Mouse (Mus musculus) macrophage (primary cell): ENCODE results near the gene Hk1. TPM values are rescaled to one million over a fixed set of nuclear protein-coding genes. Genes with fewer than 3 reads are reported as not detected.

ENCODE experiments used
- H3K27ac ChIP-seq: fragments of 350-480 bp; formaldehyde crosslinking; 2 replicates; pipeline ENCODE4 v1.9.0; 2021
- H3K36me3 ChIP-seq: fragments of 350-480 bp; formaldehyde crosslinking; 2 replicates; pipeline ENCODE4 v1.9.0; 2021; ENCODE audit errors: inconsistent target
- H3K4me3 ChIP-seq: fragments of 350-480 bp; formaldehyde crosslinking; 2 replicates; pipeline ENCODE4 v1.9.0; 2021; ENCODE audit errors: inconsistent target
- H3K79me2 ChIP-seq: fragments of 350-480 bp; formaldehyde crosslinking; 2 replicates; pipeline ENCODE4 v1.9.0; 2021; ENCODE audit errors: inconsistent target
- WGBS: methylation state at CpG from one replicate; pipeline ENCODE4 v1.1.7; 2026; ENCODE audit warnings: inconsistent platforms; ENCODE audit not compliant: missing documents; 5-methylcytosine and 5-hydroxymethylcytosine counted together
- polyA plus RNA-seq: library from polyadenylated mRNA; stranded (reverse); fragments of 250-400 nt; gene quantifications from 3 replicates; pipeline ENCODE4 v1.2.4, GENCODE M21; 2018; ENCODE audit warnings: inconsistent platforms

Hk1 gene
- polyA plus RNA-seq, 1 experiment from 2014 or later, result 62.1 TPM

GRCm38 (mm10) chr10:62319154-62319553 is 60.6 kb downstream of the Hk1 start:
- Histone ChIP-seq H3K79me2 (peaks cover 87% of the 10 kb centered on the region), H3K27ac (no peak overlapping the region), H3K36me3 (no peaks in the 10 kb centered on the region), H3K4me3 (no peak overlapping the region)
- 83% methylated on average over 7 of the region's 7 CpGs for WGBS

GRCm38 (mm10) chr10:62316467-62316866 is 63.2 kb downstream of the Hk1 start:
- Histone ChIP-seq H3K79me2 (peaks cover 60% of the 10 kb centered on the region), H3K4me3 (no peak overlapping the region), H3K27ac (no peak overlapping the region), H3K36me3 (no peaks in the 10 kb centered on the region)
- 87% methylated on average over 8 of the region's 8 CpGs for WGBS

GRCm38 (mm10) chr10:62313885-62314424 is 65.8 kb downstream of the Hk1 start:
- Histone ChIP-seq H3K27ac (no peak overlapping the region), H3K4me3 (no peak overlapping the region), H3K36me3 (no peaks in the 10 kb centered on the region), H3K79me2 (peaks cover 55% of the 10 kb centered on the region)
- WGBS, result 61% methylated on average over 15 of the region's 15 CpGs

- H3K36me3 ChIP-seq, result no peaks in the 10 kb centered on the region
- no peak overlapping the region for H3K27ac ChIP-seq
- peaks cover 53% of the 10 kb centered on the region for H3K79me2 ChIP-seq
- H3K4me3 ChIP-seq, result no peak overlapping the region
- 27% methylated on average over 8 of the region's 10 CpGs for WGBS
These were observed 66.6 kb downstream of the Hk1 start for GRCm38 (mm10) chr10:62313140-62313539.

GRCm38 (mm10) chr10:62311464-62311863 is 68.2 kb downstream of the Hk1 start:
- Histone ChIP-seq H3K27ac (peak overlapping the region; percentile 69), H3K4me3 (no peak overlapping the region), H3K79me2 (peaks cover 42% of the 10 kb centered on the region), H3K36me3 (no peaks in the 10 kb centered on the region)
- WGBS, result 9% methylated on average over 6 of the region's 6 CpGs

GRCm38 (mm10) chr10:62310259-62311039 is 69.3 kb downstream of the Hk1 start:
- no peak overlapping the region for H3K27ac ChIP-seq
- H3K4me3 ChIP-seq, result no peak overlapping the region
- H3K79me2 ChIP-seq, result peaks cover 33% of the 10 kb centered on the region; the same call in 1 of the 2 replicates
- no peaks in the 10 kb centered on the region for H3K36me3 ChIP-seq
- WGBS, result 70% methylated on average over 10 of the region's 10 CpGs

- 98% methylated on average over 5 of the region's 5 CpGs for WGBS
- H3K27ac ChIP-seq, result no peak overlapping the region
- H3K4me3 ChIP-seq, result no peak overlapping the region
- H3K36me3 ChIP-seq, result no peaks in the 10 kb centered on the region
- peaks cover 32% of the 10 kb centered on the region; the same call in 1 of the 2 replicates for H3K79me2 ChIP-seq
These were observed 70.1 kb downstream of the Hk1 start for GRCm38 (mm10) chr10:62309593-62309992.

GRCm38 (mm10) chr10:62308896-62309491 is 70.7 kb downstream of the Hk1 start:
- 96% methylated on average over 9 of the region's 11 CpGs for WGBS
- Histone ChIP-seq H3K79me2 (peaks cover 32% of the 10 kb centered on the region; the same call in 1 of the 2 replicates), H3K4me3 (no peak overlapping the region), H3K27ac (no peak overlapping the region), H3K36me3 (peaks cover 5% of the 10 kb centered on the region; the same call in 1 of the 2 replicates)

- Histone ChIP-seq H3K79me2 (peaks cover 37% of the 10 kb centered on the region; the same call in 1 of the 2 replicates), H3K36me3 (peaks cover 14% of the 10 kb centered on the region; the same call in 1 of the 2 replicates), H3K27ac (no peak overlapping the region), H3K4me3 (no peak overlapping the region)
- 38% methylated on average over 3 of the region's 3 CpGs for WGBS
These were observed 73.2 kb downstream of the Hk1 start for GRCm38 (mm10) chr10:62306483-62306882.

- no peak overlapping the region for H3K27ac ChIP-seq
- H3K36me3 ChIP-seq, result peaks cover 14% of the 10 kb centered on the region; the same call in 1 of the 2 replicates
- H3K79me2 ChIP-seq, result peaks cover 28% of the 10 kb centered on the region; the same call in 1 of the 2 replicates
- H3K4me3 ChIP-seq, result no peak overlapping the region
- WGBS, result 92% methylated on average over 6 of the region's 6 CpGs
These were observed 74.6 kb downstream of the Hk1 start for GRCm38 (mm10) chr10:62305090-62305489.

GRCm38 (mm10) chr10:62300006-62300827 is 79.5 kb downstream of the Hk1 start:
- Histone ChIP-seq H3K79me2 (peaks cover 10% of the 10 kb centered on the region; the same call in 1 of the 2 replicates), H3K36me3 (peaks cover 53% of the 10 kb centered on the region), H3K4me3 (no peak overlapping the region), H3K27ac (peak overlapping the region; percentile 71)
- 25% methylated on average over 23 of the region's 23 CpGs for WGBS

- Histone ChIP-seq H3K27ac (no peak overlapping the region), H3K4me3 (no peak overlapping the region), H3K36me3 (peaks cover 72% of the 10 kb centered on the region), H3K79me2 (peaks cover 6% of the 10 kb centered on the region; the same call in 1 of the 2 replicates)
- WGBS, result 98% methylated on average over 17 of the region's 26 CpGs
These were observed 83.4 kb downstream of the Hk1 start for GRCm38 (mm10) chr10:62296086-62296872.

GRCm38 (mm10) chr10:62294112-62294511 is 85.6 kb downstream of the Hk1 start:
- no peak overlapping the region for H3K27ac ChIP-seq
- peaks cover 90% of the 10 kb centered on the region for H3K36me3 ChIP-seq
- H3K4me3 ChIP-seq, result no peak overlapping the region
- H3K79me2 ChIP-seq, result peaks cover 1% of the 10 kb centered on the region; the same call in 1 of the 2 replicates
- 77% methylated on average over 4 of the region's 4 CpGs for WGBS
